Mouse (Mus musculus) neural tube, embryonic 11.5 days (tissue): Measurements from ENCODE around the gene Bnipl. TPM values are rescaled to one million over a fixed set of nuclear protein-coding genes. Genes with fewer than 3 reads are reported as not detected.

Source experiments
- ATAC-seq: fragments of 200-750 bp; cut with Nextera tagmentation; 2 replicates; pipeline ENCODE4 v1.8.0; 2017; ENCODE audit warnings: moderate number of reproducible peaks, mild to moderate bottlenecking, moderate TSS enrichment, moderate library complexity; ENCODE audit not compliant: insufficient read depth, low FRiP score, low TSS enrichment
- DNase-seq: peaks from one replicate; pipeline ENCODE4 v3.0.0-alpha.2; 2015; ENCODE audit warnings: low spot score
- H3K27ac ChIP-seq: fragments of 300-500 bp; sonication (generic); 2 replicates; pipeline ENCODE4 v1.5.1; 2014; ENCODE audit warnings: low read depth, mild to moderate bottlenecking, low read length
- H3K27me3 ChIP-seq: fragments of 300-500 bp; sonication (generic); 2 replicates; pipeline ENCODE4 v1.6.1; 2014; ENCODE audit warnings: mild to moderate bottlenecking, low read length, mixed read lengths; ENCODE audit not compliant: control insufficient read depth, insufficient read depth
- H3K36me3 ChIP-seq: fragments of 300-500 bp; sonication (generic); 2 replicates; pipeline ENCODE4 v1.6.1; 2014; ENCODE audit warnings: mild to moderate bottlenecking, low read length, moderate library complexity, mixed read lengths; ENCODE audit not compliant: control insufficient read depth, insufficient read depth
- H3K4me1 ChIP-seq: fragments of 300-500 bp; sonication (generic); 2 replicates; pipeline ENCODE4 v1.6.1; 2014; ENCODE audit warnings: low read length, mixed read lengths; ENCODE audit not compliant: control insufficient read depth, insufficient read depth
- H3K4me2 ChIP-seq: fragments of 300-500 bp; sonication (generic); 2 replicates; pipeline ENCODE4 v1.6.1; 2014; ENCODE audit warnings: low read depth, mild to moderate bottlenecking, moderate library complexity
- H3K4me3 ChIP-seq: fragments of 300-500 bp; sonication (generic); 2 replicates; pipeline ENCODE4 v1.5.1; 2014; ENCODE audit warnings: low read depth, low read length
- H3K9ac ChIP-seq: fragments of 300-500 bp; sonication (generic); 2 replicates; pipeline ENCODE4 v1.6.1; 2014; ENCODE audit warnings: mild to moderate bottlenecking, low read length
- H3K9me3 ChIP-seq: fragments of 300-500 bp; sonication (generic); 2 replicates; pipeline ENCODE4 v1.6.1; 2016; ENCODE audit warnings: low read length; ENCODE audit not compliant: control insufficient read depth
- WGBS: fragments of 180-500 bp; shearing (Covaris S2); extraction: QIAGEN DNeasy Blood & Tissue Kit; methylation state at CpG from one replicate; pipeline ENCODE4 v1.1.7; 2014; 5-methylcytosine and 5-hydroxymethylcytosine counted together
- polyA plus RNA-seq: library from polyadenylated mRNA; unstranded; fragments of >200 nt; fragmentation: Nextera tagmentation; extraction: Ambion mirVana; gene quantifications from 2 replicates; pipeline ENCODE4 v1.2.1, GENCODE M21; 2014

Gene Bnipl
- polyA plus RNA-seq, 1 experiment from 2014 or later = 0.31 TPM

GRCm38 (mm10) chr3:95290156-95290555, 39.2 kb upstream of the Bnipl start:
- Histone ChIP-seq H3K4me1 (no peaks in the 10 kb centered on the region), H3K9ac (no peak overlapping the region), H3K36me3 (peaks cover 2% of the 10 kb centered on the region), H3K9me3 (no peaks in the 10 kb centered on the region), H3K4me2 (no peak overlapping the region), H3K27ac (no peak overlapping the region), H3K4me3 (no peak overlapping the region), H3K27me3 (no peaks in the 10 kb centered on the region)
- DNase-seq (no peak), ATAC-seq (no peak)
- WGBS = 78% methylated on average over 6 of the region's 6 CpGs

DNA sequence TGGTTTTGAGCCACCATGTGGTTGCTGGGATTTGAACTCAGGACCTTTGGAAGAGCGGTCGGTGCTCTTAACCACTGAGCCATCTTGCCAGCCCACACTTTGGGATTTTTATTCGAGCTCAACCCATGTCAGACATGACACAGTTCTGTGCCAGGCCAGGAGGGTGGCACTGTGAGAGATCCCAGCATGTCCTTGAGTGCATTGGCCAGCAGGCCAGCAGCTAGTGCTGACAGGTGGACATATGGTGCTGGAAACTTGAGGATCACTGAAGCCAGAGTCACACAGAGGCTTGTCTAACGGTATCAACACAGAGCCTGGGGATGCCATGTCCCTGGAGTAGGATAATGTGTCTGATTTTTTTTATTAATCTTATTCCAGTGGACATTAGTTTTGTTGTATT, 38.4 kb upstream of the Bnipl start:
- Histone ChIP-seq H3K36me3 (peaks cover 2% of the 10 kb centered on the region), H3K9me3 (no peaks in the 10 kb centered on the region), H3K9ac (no peak overlapping the region), H3K4me1 (no peaks in the 10 kb centered on the region), H3K4me2 (no peak overlapping the region), H3K4me3 (no peak overlapping the region), H3K27me3 (no peaks in the 10 kb centered on the region), H3K27ac (no peak overlapping the region)
- 91% methylated on average over 4 of the region's 4 CpGs for WGBS
- no peak for DNase-seq
- no peak for ATAC-seq

DNA sequence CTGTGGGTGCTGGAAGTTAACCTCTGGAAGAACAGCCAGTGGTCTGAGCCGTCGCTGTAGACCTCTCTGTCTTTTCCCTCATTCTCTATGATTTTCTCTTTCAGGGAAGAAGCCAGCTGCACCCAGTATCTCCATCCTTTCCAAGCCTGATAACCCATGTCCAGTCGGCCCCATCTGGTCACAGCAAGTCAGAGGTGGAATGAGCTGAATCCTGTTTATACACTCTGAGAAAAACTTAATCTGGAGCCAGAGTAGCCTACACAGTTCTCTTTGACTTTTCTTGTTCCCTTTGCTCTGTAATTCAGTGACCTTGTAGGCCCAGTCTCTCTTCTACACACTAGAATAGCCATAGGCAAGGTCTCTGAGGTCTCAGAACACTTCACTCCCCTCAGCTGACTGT, 36.5 kb upstream of the Bnipl start:
- DNase-seq (no peak), ATAC-seq (no peak)
- no peaks in the 10 kb centered on the region for H3K27me3 ChIP-seq
- H3K9me3 ChIP-seq = no peaks in the 10 kb centered on the region
- no peak overlapping the region for H3K27ac ChIP-seq
- no peak overlapping the region for H3K4me2 ChIP-seq
- no peak overlapping the region for H3K9ac ChIP-seq
- peaks cover 2% of the 10 kb centered on the region for H3K36me3 ChIP-seq
- no peak overlapping the region for H3K4me3 ChIP-seq
- H3K4me1 ChIP-seq = 0 out of 2 replicates have a peak, but pooled peaks cover 5% of the 10 kb centered on the region
- WGBS = 91% methylated on average over 3 of the region's 3 CpGs

GRCm38 (mm10) chr3:95286510-95286909, 35.5 kb upstream of the Bnipl start:
- WGBS = 92% methylated on average over 7 of the region's 7 CpGs

DNA sequence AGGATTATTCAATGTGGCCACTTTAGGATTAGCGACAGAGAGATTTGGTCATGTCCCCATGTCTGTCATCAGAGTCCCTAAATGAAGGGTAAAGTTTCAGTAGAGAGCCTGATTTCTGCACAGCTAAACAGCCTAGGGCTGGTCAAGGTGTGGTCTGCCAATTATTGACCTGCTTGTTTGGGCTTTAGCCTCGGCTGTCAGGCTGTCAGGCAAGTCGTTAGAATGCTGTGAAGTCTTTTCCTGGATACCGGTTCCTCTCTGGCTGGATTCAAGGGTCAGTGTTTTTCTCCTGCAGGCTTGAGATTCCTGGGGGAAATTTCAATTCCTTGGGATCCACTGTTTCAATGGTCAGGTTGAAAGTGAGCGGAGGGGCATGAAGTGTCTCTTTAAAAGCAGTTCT, 35.0 kb upstream of the Bnipl start:
- DNase-seq (no peak), ATAC-seq (no peak)
- Histone ChIP-seq H3K4me2 (no peak overlapping the region), H3K27me3 (no peaks in the 10 kb centered on the region), H3K9me3 (no peaks in the 10 kb centered on the region), H3K9ac (no peak overlapping the region), H3K36me3 (peaks cover 2% of the 10 kb centered on the region; the same call in 1 of the 2 replicates), H3K4me1 (0 out of 2 replicates have a peak, but pooled peaks cover 5% of the 10 kb centered on the region), H3K4me3 (no peak overlapping the region), H3K27ac (no peak overlapping the region)
- 78% methylated on average over 5 of the region's 5 CpGs for WGBS

More at GRCm38 (mm10) chr3:95286510-95286909, 35.5 kb upstream of the Bnipl start:
- no peak for DNase-seq
- no peak overlapping the region for H3K27ac ChIP-seq
- H3K4me1 ChIP-seq = 0 out of 2 replicates have a peak, but pooled peaks cover 5% of the 10 kb centered on the region
- ATAC-seq = no peak
- no peaks in the 10 kb centered on the region for H3K9me3 ChIP-seq
- H3K4me2 ChIP-seq = no peak overlapping the region
- no peak overlapping the region for H3K9ac ChIP-seq
- H3K27me3 ChIP-seq = no peaks in the 10 kb centered on the region
- peaks cover 2% of the 10 kb centered on the region; the same call in 1 of the 2 replicates for H3K36me3 ChIP-seq
- H3K4me3 ChIP-seq = no peak overlapping the region

DNA sequence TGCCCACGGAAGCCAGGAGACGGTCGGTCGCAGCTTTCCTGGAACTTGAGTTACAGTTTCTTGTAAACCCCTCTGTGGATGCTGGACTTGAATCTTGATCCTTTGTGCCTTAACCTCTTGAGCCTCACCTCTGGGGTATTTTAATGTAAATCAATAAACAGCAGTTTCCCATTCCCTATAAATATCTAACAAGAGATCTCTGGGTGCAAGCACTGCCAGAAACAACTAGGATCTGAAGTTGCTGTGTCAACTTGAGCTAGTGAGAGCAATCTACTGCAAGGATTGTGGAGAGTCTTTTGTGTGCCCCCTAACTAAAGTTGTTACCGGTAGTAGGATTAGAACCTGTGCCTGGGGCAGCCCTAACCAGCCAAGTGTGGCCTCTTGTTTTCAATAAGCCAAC, 34.4 kb upstream of the Bnipl start:
- no peak overlapping the region for H3K9ac ChIP-seq
- no peak for DNase-seq
- no peak overlapping the region for H3K27ac ChIP-seq
- H3K36me3 ChIP-seq = peaks cover 2% of the 10 kb centered on the region; the same call in 1 of the 2 replicates
- H3K4me2 ChIP-seq = no peak overlapping the region
- no peak overlapping the region for H3K4me3 ChIP-seq
- H3K9me3 ChIP-seq = no peaks in the 10 kb centered on the region
- 92% methylated on average over 5 of the region's 5 CpGs for WGBS
- H3K4me1 ChIP-seq = 0 out of 2 replicates have a peak, but pooled peaks cover 5% of the 10 kb centered on the region
- no peaks in the 10 kb centered on the region for H3K27me3 ChIP-seq
- no peak for ATAC-seq

DNA sequence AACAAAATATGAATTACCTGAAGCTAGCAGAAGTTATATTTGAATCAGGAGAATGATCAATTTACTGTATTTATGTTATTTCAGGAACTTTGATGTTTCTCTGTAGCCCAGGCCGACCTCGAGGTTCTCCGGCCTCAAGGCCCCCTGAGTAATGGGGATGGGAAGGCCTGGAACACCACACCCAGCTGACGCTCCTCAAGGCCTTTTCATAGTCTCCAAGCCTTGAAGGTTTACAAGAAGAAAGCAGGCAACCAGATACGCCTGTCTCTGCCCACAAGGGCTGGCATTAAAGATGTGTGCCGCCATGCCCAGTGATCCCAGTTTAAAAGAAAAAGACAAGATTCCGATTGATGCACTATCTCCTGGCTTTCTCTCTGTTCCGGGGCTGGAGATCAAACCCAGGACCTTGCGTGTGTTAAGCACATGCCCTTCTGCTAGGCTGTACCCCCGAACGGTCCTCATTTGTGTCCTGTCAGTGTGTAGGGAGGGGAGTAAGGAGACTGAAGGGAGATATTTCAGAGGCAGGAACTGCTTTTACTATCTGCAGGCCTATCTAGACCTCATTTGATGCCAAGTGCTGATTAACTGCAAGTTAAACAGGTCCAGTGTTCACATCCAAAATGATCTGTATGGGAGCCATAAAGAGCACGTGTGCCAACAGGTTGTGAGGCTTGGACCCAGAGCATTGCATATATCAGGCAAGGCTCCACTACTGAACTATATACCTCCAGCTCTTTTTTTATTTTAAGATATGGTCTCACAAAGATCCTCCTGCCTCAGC, 33.7 kb upstream of the Bnipl start:
- H3K4me1 ChIP-seq = 0 out of 2 replicates have a peak, but pooled peaks cover 5% of the 10 kb centered on the region
- WGBS = 91% methylated on average over 12 of the region's 12 CpGs
- ATAC-seq (no peak), DNase-seq (no peak)
- H3K4me2 ChIP-seq = peak overlapping the region; percentile 74; the same call in 1 of the 2 replicates
- H3K27me3 ChIP-seq = no peaks in the 10 kb centered on the region
- H3K36me3 ChIP-seq = peaks cover 2% of the 10 kb centered on the region; the same call in 1 of the 2 replicates
- no peak overlapping the region for H3K9ac ChIP-seq
- no peak overlapping the region for H3K4me3 ChIP-seq
- H3K9me3 ChIP-seq = no peaks in the 10 kb centered on the region
- H3K27ac ChIP-seq = no peak overlapping the region

GRCm38 (mm10) chr3:95284062-95284461, 33.1 kb upstream of the Bnipl start:
- ATAC-seq = no peak
- Histone ChIP-seq H3K4me3 (peak overlapping the region; percentile 65), H3K27me3 (no peaks in the 10 kb centered on the region), H3K4me1 (0 out of 2 replicates have a peak, but pooled peaks cover 5% of the 10 kb centered on the region), H3K9me3 (no peaks in the 10 kb centered on the region), H3K36me3 (peaks cover 2% of the 10 kb centered on the region; the same call in 1 of the 2 replicates), H3K27ac (no peak overlapping the region), H3K9ac (peak overlapping the region; percentile 71), H3K4me2 (peak overlapping the region; percentile 74)
- DNase-seq = no peak
- 27% methylated on average over 1 of the region's 1 CpGs for WGBS

- Histone ChIP-seq H3K4me1 (0 out of 2 replicates have a peak, but pooled peaks cover 5% of the 10 kb centered on the region), H3K4me2 (peak overlapping the region; percentile 74), H3K27ac (peak overlapping the region; percentile 91), H3K36me3 (peaks cover 2% of the 10 kb centered on the region; the same call in 1 of the 2 replicates), H3K4me3 (peak overlapping the region; percentile 65), H3K9me3 (no peaks in the 10 kb centered on the region), H3K9ac (peak overlapping the region; percentile 71), H3K27me3 (no peaks in the 10 kb centered on the region)
- DNase-seq = no peak
- WGBS = 1% methylated on average over 7 of the region's 7 CpGs
- ATAC-seq = 0 out of 2 replicates have a peak, but pooled peaks have one; percentile 7
Observed at GRCm38 (mm10) chr3:95283589-95283941, 32.6 kb upstream of the Bnipl start.
